Mouse (Mus musculus) embryonic stem cell, embryonic (primary cell): ENCODE measurements around the gene Amotl2.
"Not testable (repeated sequence)": the region's sequence is repeated elsewhere in the genome, so short reads cannot be mapped to it uniquely, and the experiment has no call there.

ENCODE experiments used
- CTCF ChIA-PET, 4 experiments: fragments of 300-600 bp in 2 of 4; fragments of 350-600 bp in 2 of 4; sonication (Branson Sonifier 250); formaldehyde crosslinking; loops; one replicate each; lab custom pipeline; 2022; ENCODE audit warnings: inconsistent platforms in 2 of 4; lab: Charles Lee
- POLR2A ChIA-PET, 4 experiments: fragments of 300-600 bp in 2 of 4; fragments of 350-600 bp in 2 of 4; sonication (Branson Sonifier 250); formaldehyde crosslinking; loops; one replicate each; lab custom pipeline; 2022; ENCODE audit warnings: antibody characterized with exemption in 4 of 4, inconsistent platforms in 1 of 4; lab: Charles Lee

Gene Amotl2

DNA sequence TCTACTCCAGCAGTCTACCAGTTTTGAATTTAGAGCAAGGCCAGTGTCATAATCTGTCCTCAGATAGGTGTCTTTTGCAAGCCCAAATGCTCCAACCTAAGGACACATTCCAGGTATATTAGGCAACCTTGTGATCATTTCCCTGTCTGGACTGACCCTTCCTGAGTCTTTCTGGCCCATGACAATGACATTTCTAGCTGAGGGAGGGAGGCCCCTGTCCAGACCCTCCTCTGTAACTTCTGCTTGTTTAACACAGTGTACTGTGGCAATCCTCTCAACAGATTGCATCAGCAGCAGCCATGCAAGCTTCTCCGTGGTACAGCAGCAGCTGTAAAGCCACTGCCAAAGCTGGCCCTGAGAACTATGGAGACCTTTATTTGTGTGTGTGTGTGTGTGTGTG is 19.5 kb downstream of the Amotl2 start:
- CTCF ChIA-PET: interaction anchor here in 2 of 4 experiments (0.6 to 0.9 kb wide), 3 partner anchors 22 to 131 kb away, joined by 3 read pairs; no protein-coding TSS in a partner anchor
- POLR2A ChIA-PET: interaction anchor here in 3 of 4 experiments (0.6 to 15.0 kb wide), 31 partner anchors 8 to 1704 kb away, joined by 3 to 308 read pairs (median 6); partner anchors contain the start of gene Amotl2 (in 1 of the 3)

DNA sequence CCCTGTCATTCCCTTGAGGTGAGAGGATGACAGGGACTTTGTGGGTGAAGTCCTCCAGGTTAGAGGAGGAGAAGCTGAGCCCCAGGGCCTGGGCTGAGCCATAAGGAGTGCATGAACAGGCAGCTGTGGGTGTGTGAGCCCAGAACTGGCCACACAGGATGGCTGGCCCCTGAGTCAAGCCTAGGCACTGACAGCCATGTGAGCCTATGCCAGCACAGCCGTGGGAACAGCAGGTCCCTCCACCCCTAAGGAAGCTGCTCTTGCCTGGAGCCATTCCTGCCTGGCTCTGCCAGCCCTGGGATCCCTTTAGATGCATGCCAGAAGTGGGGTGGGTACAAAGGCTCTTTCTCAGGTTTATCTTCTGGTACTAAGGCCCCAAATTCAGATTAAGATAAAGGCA is 20.9 kb downstream of the Amotl2 start:
- ChIA-PET CTCF (interaction anchor here in 1 of 4 experiments (1.7 kb wide), 1 partner anchor 104 kb away, joined by 3 read pairs; no protein-coding TSS in a partner anchor), POLR2A (interaction anchor here (0.5 to 15.0 kb wide), 28 partner anchors 8 to 208 kb away, joined by 3 to 308 read pairs (median 6); partner anchors contain the start of genes Amotl2 (in 1 of the 4), Anapc13 (in 1 of the 4) and Cep63 (in 1 of the 4))

DNA sequence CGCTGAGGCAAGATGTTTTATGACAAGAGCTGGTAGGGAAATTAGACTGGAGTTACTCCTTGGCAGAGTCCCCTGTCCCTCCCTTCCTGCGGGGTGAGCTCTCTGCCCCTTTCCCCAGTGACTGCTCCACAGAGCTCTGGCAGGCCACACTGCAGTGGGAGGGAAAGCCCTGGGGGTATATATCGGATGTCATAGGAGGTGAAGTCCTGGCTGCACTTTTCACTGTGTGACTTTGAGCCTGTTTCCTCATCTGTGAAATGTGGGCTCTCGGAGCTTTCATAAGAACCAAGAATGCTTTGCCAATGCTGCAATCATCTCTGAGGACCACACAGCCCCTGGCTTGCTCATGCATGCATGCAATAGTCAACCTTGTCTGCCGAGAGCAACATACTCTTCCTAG is 30.3 kb downstream of the Amotl2 start:
- ChIA-PET CTCF (no interaction called here), POLR2A (interaction anchor here in 3 of 4 experiments (1.0 to 2.1 kb wide), 8 partner anchors 10 to 120 kb away, joined by 3 to 7 read pairs (median 4); partner anchors contain the start of genes Anapc13 (in 1 of the 3) and Cep63 (in 1 of the 3))

DNA sequence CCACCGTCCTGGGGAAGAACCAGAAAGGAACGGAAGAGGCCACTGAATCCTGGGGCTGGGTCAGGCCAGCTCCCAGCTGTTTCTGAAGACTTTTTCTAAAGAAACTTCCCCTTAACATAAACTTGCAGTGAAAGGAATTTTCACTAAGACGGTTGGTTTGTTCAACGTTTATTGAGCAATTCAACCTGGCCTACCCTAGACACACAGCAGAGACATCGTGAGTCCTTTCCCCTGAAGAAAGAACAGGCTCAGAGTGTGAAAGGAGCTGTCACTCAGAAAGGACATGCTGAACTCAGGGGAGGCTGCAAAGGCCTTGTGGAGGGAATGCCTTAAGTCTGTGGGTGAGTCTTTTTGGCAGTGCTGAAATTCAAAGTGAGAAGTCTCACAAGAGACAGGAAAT is 31.4 kb downstream of the Amotl2 start:
- ChIA-PET CTCF (no interaction called here), POLR2A (interaction anchor here in 2 of 4 experiments (0.7 to 2.6 kb wide), 10 partner anchors 11 to 121 kb away, joined by 3 to 9 read pairs (median 4); partner anchors contain the start of genes Anapc13 (in 1 of the 2) and Cep63 (in 1 of the 2))

DNA sequence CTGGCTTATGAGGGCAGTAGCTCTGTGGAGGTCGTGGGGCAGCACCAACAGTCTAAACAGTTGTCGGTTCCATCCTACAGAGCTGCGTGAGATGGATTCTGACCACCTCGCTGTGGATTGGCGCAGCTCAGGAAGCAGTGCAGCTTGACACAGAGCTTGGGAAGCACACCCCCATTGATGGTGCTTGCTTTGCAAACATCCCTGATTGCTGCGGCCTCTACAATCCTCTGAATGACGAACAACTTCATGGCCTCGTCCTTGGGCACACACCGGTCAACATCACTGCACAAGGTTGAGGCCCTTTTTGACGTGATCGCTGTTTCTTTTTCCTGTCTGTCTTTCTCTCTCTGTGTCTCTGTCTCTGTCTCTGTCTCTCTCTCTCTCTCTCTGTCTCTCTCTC is 32.7 kb downstream of the Amotl2 start:
- ChIA-PET CTCF (interaction anchor here in 1 of 4 experiments (0.9 kb wide), 1 partner anchor 35 kb away, joined by 3 read pairs; no protein-coding TSS in a partner anchor), POLR2A (interaction anchor here in 3 of 4 experiments (0.7 to 3.5 kb wide), 10 partner anchors 12 to 29 kb away, joined by 3 to 15 read pairs (median 4); no protein-coding TSS in a partner anchor)

DNA sequence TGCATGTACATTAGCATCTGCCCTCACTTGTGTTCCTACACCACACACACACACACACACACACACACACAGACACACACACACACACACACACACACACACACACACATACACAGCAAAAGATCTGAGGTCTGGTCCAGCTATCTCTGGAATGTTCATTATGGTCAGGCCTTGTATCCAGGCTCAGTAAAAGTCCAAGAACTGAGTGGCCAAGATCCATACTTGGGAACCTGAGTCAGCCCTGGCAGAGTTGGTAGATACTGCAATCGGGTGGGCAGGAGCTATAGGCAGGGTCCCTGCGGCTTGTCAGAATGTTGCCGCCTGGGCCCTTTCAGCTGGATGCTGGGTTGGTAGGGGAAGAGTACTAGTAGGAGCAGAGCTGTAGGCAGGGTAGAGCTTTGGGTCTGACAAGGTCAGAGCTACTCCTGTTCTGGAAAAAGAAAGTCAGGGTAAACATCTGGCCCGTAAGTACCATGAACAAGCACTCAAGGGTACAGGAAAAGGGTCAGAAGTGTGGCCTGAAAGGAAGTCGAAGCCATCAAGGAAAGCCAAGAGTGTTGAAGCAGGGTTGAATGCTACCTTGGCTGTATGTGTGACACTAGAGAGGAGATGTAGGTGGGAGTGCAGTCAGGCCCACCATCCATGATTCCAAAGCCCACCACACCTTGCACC is 35.3 kb downstream of the Amotl2 start:
- POLR2A ChIA-PET: interaction anchor here (0.5 to 3.5 kb wide), 14 partner anchors 10 to 430 kb away, joined by 3 to 15 read pairs (median 4); no protein-coding TSS in a partner anchor
- CTCF ChIA-PET: interaction anchor here in 2 of 4 experiments (0.9 to 1.3 kb wide), 3 partner anchors 37 to 115 kb away, joined by 3 to 6 read pairs (median 3); no protein-coding TSS in a partner anchor

DNA sequence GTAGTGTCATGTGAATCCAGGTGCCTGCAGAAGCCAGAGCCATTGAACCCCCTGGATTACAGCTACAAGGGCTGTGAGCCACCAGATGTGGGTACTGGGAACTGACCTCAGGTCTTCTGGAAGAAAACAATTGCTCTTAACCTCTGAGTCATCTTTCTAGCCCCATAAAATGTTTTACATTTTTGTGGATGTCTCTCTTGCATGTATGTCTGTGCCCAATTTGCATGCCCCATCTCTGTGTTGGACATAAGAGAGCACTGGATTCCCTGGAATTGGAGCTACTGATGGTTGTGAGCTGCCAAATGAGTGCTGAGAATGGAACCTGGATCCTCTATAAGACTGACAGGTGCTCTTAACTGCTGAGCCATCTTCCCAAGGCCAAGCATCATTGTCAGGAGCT is 36.8 kb downstream of the Amotl2 start:
- POLR2A ChIA-PET: interaction anchor here in 2 of 4 experiments (0.8 to 1.4 kb wide), 4 partner anchors 11 to 33 kb away, joined by 3 to 7 read pairs (median 3); no protein-coding TSS in a partner anchor
- CTCF ChIA-PET: no interaction called here

DNA sequence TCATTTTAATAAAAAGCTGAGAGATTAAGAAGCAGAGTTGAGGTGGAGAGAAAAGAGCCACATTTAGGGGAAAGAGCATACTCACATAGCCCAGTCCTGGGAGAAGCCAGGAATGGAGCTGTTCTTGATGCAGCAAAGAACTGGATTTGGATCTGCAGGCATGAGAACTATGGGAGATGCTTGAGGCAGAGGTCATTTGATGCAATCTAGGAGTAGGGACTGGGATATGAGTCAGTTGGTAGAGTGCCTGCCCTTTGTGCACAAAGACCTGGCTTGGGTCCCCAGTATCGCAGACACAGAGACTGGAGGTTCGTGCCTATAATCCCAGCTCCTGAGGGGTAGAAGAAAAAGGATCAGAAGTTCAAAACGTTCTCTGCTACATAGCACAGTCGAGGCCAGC is 38.7 kb downstream of the Amotl2 start:
- ChIA-PET POLR2A (interaction anchor here (0.6 to 2.8 kb wide), 10 partner anchors 15 to 785 kb away, joined by 3 to 10 read pairs (median 4); no protein-coding TSS in a partner anchor), CTCF (interaction anchor here in 1 of 4 experiments (0.6 kb wide), 1 partner anchor 400 kb away, joined by 3 read pairs; no protein-coding TSS in a partner anchor)

DNA sequence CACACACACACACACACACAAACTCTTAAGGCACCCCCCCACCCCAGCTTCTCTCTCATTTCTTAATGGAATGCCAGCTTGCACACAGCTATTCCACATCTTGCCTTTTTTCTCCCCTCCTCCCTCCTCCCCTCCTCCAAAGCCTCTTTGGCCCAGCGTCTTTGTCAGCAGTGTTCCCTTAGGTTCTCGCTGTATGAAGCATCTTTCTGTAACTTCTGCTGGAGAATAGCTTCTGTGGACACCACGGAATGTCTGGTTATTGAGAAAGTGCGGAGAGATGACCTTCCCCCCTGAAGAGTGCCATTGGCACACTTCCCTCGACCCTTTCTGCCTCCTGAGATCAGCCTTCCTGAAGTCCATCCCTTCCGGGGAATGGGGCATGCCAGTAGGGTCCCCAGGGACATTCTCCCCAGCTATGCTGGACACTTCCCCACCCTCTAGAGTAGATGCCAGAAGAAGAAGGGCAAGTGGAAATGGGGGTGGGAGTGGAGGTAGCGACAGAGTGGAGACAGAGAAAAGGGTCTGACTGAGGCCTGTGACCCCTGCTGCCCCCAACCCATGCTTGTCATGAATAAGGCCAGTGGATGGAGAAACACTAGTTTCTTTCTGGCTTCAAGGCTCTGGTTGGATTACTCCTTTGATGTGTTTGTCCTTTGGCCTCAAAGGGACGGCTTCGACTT is 39.3 kb downstream of the Amotl2 start:
- POLR2A ChIA-PET: interaction anchor here (0.6 to 2.8 kb wide), 13 partner anchors 14 to 785 kb away, joined by 3 to 10 read pairs (median 4); no protein-coding TSS in a partner anchor
- CTCF ChIA-PET: interaction anchor here in 1 of 4 experiments (0.6 kb wide), 3 partner anchors 41 to 401 kb away, joined by 3 to 4 read pairs (median 3); no protein-coding TSS in a partner anchor

DNA sequence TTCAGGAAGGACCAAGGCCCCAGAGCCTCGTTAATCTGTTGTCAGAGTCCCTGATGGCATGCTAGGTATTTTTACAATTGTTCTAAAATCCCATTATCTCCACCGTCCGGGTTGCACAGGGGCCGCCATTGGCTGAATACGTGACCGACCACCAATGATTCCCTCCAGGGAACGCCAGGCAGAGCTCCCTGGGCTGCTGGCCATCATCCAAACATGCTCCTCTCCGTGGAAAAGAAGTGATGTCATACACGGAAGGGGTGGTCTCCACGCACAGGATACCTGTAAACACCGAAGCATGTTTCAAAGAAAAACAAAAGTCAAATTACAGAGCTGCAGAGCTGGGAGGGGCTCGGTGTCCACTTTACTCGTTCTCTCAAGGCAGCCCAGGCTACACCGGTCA is 39.9 kb downstream of the Amotl2 start:
- CTCF ChIA-PET: interaction anchor here in 1 of 4 experiments (0.6 to 0.7 kb wide), 2 partner anchors 45 to 86 kb away, joined by 3 to 4 read pairs; no protein-coding TSS in a partner anchor
- POLR2A ChIA-PET: interaction anchor here in 3 of 4 experiments (1.0 to 2.8 kb wide), 9 partner anchors 15 to 69 kb away, joined by 3 to 10 read pairs (median 3); no protein-coding TSS in a partner anchor

DNA sequence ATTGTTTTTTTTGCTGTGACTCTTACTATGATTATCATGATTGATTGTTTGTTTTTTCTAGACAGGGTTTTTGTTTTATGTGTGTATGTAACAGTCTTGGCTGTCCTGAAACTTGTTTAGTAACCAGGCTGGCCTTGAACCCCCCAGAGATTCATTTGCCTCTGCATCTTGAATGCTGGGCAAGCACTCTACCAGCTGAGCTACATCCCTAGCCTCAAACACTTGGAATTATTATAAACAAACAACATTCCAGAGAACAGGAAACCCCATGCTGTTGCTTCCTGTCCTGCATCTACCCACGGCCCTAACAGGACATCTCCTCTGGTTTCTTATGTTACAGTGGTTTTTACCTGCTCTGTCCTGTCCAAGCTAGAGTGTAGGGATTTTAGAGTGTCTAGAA is 42.4 kb downstream of the Amotl2 start:
- POLR2A ChIA-PET: interaction anchor here in 1 of 4 experiments (1.7 kb wide), 2 partner anchors 44 to 69 kb away, joined by 4 to 6 read pairs; no protein-coding TSS in a partner anchor
- CTCF ChIA-PET: interaction anchor here in 1 of 4 experiments (1.1 kb wide), 1 partner anchor 126 kb away, joined by 3 read pairs; no protein-coding TSS in a partner anchor

DNA sequence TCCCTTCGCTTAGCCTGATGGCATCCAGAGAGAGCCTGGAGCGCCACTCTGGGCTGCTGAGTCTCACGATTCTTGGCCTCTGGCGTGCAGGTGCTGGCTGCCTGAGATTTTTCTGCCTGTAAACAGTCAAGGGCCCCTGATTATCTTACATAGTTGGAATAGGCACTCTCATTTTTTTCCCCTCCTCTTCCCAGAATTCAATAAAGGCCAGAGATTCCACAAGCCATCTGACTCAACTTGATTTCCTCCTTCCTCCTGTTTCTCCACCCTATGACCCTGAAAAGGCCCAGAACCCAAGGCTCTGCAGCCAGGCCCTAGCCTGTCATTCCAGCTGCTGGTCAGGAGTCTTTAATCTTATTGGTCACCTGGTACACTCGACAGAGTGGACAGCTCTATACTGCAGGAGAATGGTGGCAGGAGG is 43.1 kb downstream of the Amotl2 start:
- ChIA-PET POLR2A (interaction anchor here in 1 of 4 experiments (1.7 kb wide), 2 partner anchors 45 to 70 kb away, joined by 4 to 6 read pairs; no protein-coding TSS in a partner anchor), CTCF (interaction anchor here in 2 of 4 experiments (1.1 to 1.5 kb wide), 2 partner anchors 108 to 127 kb away, joined by 3 read pairs; no protein-coding TSS in a partner anchor)

DNA sequence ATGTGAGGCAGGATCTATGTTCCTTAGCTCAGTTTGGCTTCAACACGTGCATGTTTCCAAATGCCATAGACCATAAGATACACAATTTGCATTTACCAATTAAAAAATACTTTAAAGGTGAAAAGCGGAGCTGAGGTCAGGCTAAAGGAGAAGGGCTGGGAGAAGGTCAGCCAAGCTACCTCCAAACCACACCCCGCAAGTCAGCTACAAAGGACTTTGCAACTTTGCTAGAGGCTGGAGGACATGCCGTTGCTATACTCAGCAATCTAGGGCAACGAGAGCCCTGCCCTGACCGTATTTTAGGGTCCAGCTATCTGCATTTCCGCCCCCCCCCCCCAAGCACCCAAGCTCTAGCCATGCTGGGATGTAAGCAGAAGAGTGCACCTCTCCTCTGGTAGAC is 45.1 kb downstream of the Amotl2 start:
- POLR2A ChIA-PET: interaction anchor here (0.6 to 3.2 kb wide), 27 partner anchors 9 to 135 kb away, joined by 3 to 15 read pairs (median 4); partner anchors contain the start of genes Anapc13 (in 1 of the 4) and Cep63 (in 1 of the 4)
- CTCF ChIA-PET: interaction anchor here in 2 of 4 experiments (1.0 to 1.1 kb wide), 2 partner anchors 18 kb away, joined by 3 to 5 read pairs; no protein-coding TSS in a partner anchor

DNA sequence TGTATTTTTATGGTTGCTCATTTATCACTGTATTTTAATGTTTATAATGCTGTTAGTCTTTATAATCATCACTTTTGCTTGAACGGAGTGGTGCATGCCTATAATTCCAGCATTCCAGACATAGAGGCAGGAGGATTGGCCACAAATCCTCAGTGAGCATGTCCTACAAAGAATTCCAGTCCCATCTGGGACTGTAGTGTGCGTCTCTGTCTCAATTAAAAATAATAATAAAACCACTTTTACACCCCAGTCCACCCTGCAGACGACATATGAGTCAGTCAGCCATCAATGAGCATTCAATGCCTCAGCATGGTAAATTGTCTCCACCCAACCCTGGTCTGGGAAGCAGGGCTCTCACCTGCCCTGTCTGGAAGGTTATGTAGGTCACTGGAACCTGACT is 46.4 kb downstream of the Amotl2 start:
- POLR2A ChIA-PET: interaction anchor here in 2 of 4 experiments (0.8 to 3.2 kb wide), 7 partner anchors 13 to 136 kb away, joined by 3 to 15 read pairs (median 3); partner anchors contain the start of genes Anapc13 (in 1 of the 2) and Cep63 (in 1 of the 2)
- CTCF ChIA-PET: no interaction called here

DNA sequence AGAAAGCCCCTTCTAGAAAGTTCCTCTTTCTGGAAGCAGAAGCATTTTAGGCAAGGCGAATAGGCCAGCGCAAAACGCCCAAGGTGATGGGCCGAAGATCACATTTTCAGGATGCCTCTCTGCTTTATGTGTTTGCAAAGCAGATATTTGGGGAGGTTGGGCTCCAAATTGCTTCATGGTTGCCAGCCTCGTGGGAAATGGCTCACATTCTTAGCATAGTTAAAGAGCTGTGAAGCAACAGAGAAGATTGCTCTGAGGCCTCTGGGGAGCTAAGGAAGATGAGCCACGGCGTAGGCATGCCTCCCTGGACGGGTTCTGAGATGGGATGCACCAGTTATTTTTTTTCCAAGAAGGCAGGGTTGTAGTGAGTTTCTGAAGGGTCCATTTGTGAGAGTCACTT is 47.0 kb downstream of the Amotl2 start:
- CTCF ChIA-PET: interaction anchor here in 2 of 4 experiments (0.7 to 0.9 kb wide), 3 partner anchors 16 to 127 kb away, joined by 3 read pairs; no protein-coding TSS in a partner anchor
- POLR2A ChIA-PET: interaction anchor here in 3 of 4 experiments (0.8 to 3.2 kb wide), 8 partner anchors 8 to 137 kb away, joined by 3 to 15 read pairs (median 4); partner anchors contain the start of genes Anapc13 (in 1 of the 3) and Cep63 (in 1 of the 3)

DNA sequence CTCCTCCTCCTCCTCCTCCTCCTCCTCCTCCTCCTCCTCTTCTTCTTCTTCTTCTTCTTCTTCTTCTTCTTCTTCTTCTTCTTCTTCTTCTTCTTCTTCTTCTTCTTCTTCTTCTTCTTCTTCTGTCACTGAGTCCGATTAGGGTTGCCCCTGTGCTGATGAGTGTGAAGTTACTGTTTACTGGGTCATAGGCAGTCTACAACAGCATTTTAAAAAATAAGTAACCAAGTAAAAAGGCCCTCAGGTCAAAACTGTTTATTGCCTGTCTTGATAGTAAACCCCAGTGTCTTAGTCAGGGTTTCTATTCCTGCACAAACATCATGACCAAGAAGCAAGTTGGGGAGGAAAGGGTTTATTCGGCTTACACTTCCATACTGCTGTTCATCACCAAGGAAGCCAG is 48.1 kb downstream of the Amotl2 start:
- POLR2A ChIA-PET: interaction anchor here in 1 of 4 experiments (1.4 kb wide), 1 partner anchor 11 kb away, joined by 7 read pairs; no protein-coding TSS in a partner anchor

DNA sequence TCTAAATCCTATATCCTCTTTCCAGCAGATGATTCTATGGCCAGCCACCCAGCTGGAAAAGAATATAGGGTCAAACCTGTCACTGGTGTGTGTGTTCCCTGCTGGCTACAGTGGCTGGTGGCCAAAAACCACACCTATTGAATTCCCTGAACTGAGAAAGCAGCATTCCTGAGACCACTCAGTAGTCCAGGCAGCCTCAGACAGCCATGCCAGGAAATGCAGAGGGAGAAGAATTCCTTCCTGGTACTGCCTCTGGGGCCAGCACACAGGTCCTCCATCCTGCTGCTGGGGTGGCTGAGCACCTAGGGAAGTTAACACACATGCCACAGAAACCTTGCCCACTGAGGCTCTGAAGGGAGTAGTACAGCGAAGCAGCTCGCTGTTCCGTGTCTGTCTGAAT is 50.3 kb downstream of the Amotl2 start:
- POLR2A ChIA-PET: interaction anchor here in 2 of 4 experiments (1.1 to 1.2 kb wide), 2 partner anchors 41 to 51 kb away, joined by 3 to 4 read pairs; no protein-coding TSS in a partner anchor
- CTCF ChIA-PET: no interaction called here

More for the DNA sequence above, 48.1 kb downstream of the Amotl2 start:
- CTCF ChIA-PET: not testable (repeated sequence)
